Mouse (Mus musculus): Measurements from ENCODE around the gene Cdhr3. TPM values are rescaled to one million over a fixed set of nuclear protein-coding genes. Genes with fewer than 3 reads are reported as not detected.
A peak's percentile ranks its signal among the peaks of the same experiment; 100 is the strongest.

Gene Cdhr3
- total RNA-seq, 2 experiments from 2014 or later = 2.0 to 2.6 TPM

GRCm38 (mm10) chr12:33035089-33035718 is 57.5 kb downstream of the Cdhr3 start:
- DNase-seq = no peak

- DNase-seq = peak; percentile 39
Measured at GRCm38 (mm10) chr12:33034343-33035088, 58.2 kb downstream of the Cdhr3 start.

GRCm38 (mm10) chr12:33033221-33033620 is 59.5 kb downstream of the Cdhr3 start:
- no peak for DNase-seq

- no peak for DNase-seq
Measured at GRCm38 (mm10) chr12:33030589-33030988, 62.1 kb downstream of the Cdhr3 start.

- no peak for DNase-seq
Measured at GRCm38 (mm10) chr12:33030066-33030465, 62.6 kb downstream of the Cdhr3 start.

- DNase-seq = peak; percentile 25
Measured at GRCm38 (mm10) chr12:33028708-33029107, 64.0 kb downstream of the Cdhr3 start.

GRCm38 (mm10) chr12:33028109-33028691 is 64.5 kb downstream of the Cdhr3 start:
- DNase-seq = no peak

- DNase-seq = peak; percentile 69
Measured at GRCm38 (mm10) chr12:33027093-33027492, 65.6 kb downstream of the Cdhr3 start.

- DNase-seq = no peak
Measured at GRCm38 (mm10) chr12:33024524-33024923, 68.2 kb downstream of the Cdhr3 start.

GRCm38 (mm10) chr12:33021751-33022150 is 70.9 kb downstream of the Cdhr3 start:
- no peak for DNase-seq

GRCm38 (mm10) chr12:33021140-33021539 is 71.5 kb downstream of the Cdhr3 start:
- DNase-seq = no peak

- DNase-seq = peak; percentile 40
Measured at GRCm38 (mm10) chr12:33020011-33020410, 72.7 kb downstream of the Cdhr3 start.

- no peak for DNase-seq
Measured at GRCm38 (mm10) chr12:33018601-33019000, 74.1 kb downstream of the Cdhr3 start.

- no peak for DNase-seq
Measured at GRCm38 (mm10) chr12:33016824-33017705, 75.6 kb downstream of the Cdhr3 start.

GRCm38 (mm10) chr12:33015103-33015502 is 77.6 kb downstream of the Cdhr3 start:
- no peak for DNase-seq

GRCm38 (mm10) chr12:33014050-33014796 is 78.5 kb downstream of the Cdhr3 start:
- no peak for DNase-seq

- no peak for DNase-seq
Measured at GRCm38 (mm10) chr12:33010026-33010425, 82.6 kb downstream of the Cdhr3 start.

- DNase-seq = no peak
Measured at GRCm38 (mm10) chr12:33009206-33009966, 83.3 kb downstream of the Cdhr3 start.

- no peak for DNase-seq
Measured at GRCm38 (mm10) chr12:33008305-33009110, 84.2 kb downstream of the Cdhr3 start.

GRCm38 (mm10) chr12:33007176-33007575 is 85.5 kb downstream of the Cdhr3 start:
- no peak for DNase-seq
